Mouse (Mus musculus) telencephalon, adult 2 months (tissue): ENCODE data around the gene Elmo1.

Source experiments
- DNase-seq: peaks from one replicate; pipeline ENCODE4 v3.0.0-alpha.2; 2011; ENCODE audit warnings: low read depth, low spot score

Gene Elmo1

GRCm38 (mm10) chr13:20205746-20206145, 115.3 kb downstream of the Elmo1 start:
- DNase-seq = no peak

GRCm38 (mm10) chr13:20207126-20207525, 116.7 kb downstream of the Elmo1 start:
- peak; percentile 55 for DNase-seq

- DNase-seq = peak; percentile 39
Measured at GRCm38 (mm10) chr13:20207950-20208642, 117.7 kb downstream of the Elmo1 start.

- DNase-seq = no peak
Measured at GRCm38 (mm10) chr13:20208867-20209266, 118.5 kb downstream of the Elmo1 start.

GRCm38 (mm10) chr13:20211780-20212179, 121.4 kb downstream of the Elmo1 start:
- no peak for DNase-seq

- no peak for DNase-seq
Measured at GRCm38 (mm10) chr13:20212665-20213064, 122.3 kb downstream of the Elmo1 start.

- DNase-seq = no peak
Measured at GRCm38 (mm10) chr13:20213861-20214260, 123.5 kb downstream of the Elmo1 start.

GRCm38 (mm10) chr13:20217453-20218090, 127.2 kb downstream of the Elmo1 start:
- no peak for DNase-seq

GRCm38 (mm10) chr13:20218126-20218525, 127.7 kb downstream of the Elmo1 start:
- no peak for DNase-seq

GRCm38 (mm10) chr13:20220414-20220813, 130.0 kb downstream of the Elmo1 start:
- no peak for DNase-seq

GRCm38 (mm10) chr13:20227923-20228705, 137.7 kb downstream of the Elmo1 start:
- DNase-seq = peak; percentile 68

GRCm38 (mm10) chr13:20231837-20232728, 141.7 kb downstream of the Elmo1 start:
- DNase-seq = no peak

- DNase-seq = no peak
Measured at GRCm38 (mm10) chr13:20233707-20234106, 143.3 kb downstream of the Elmo1 start.

GRCm38 (mm10) chr13:20237615-20238014, 147.2 kb downstream of the Elmo1 start:
- DNase-seq = no peak

- no peak for DNase-seq
Measured at GRCm38 (mm10) chr13:20238146-20238545, 147.8 kb downstream of the Elmo1 start.

GRCm38 (mm10) chr13:20238743-20239142, 148.3 kb downstream of the Elmo1 start:
- no peak for DNase-seq

- DNase-seq = no peak
Measured at GRCm38 (mm10) chr13:20250069-20250668, 159.8 kb downstream of the Elmo1 start.

GRCm38 (mm10) chr13:20254911-20255310, 164.5 kb downstream of the Elmo1 start:
- DNase-seq = no peak

- no peak for DNase-seq
Measured at GRCm38 (mm10) chr13:20255380-20255779, 165.0 kb downstream of the Elmo1 start.

- DNase-seq = no peak
Measured at GRCm38 (mm10) chr13:20256613-20257012, 166.2 kb downstream of the Elmo1 start.
